Mouse (Mus musculus) naive thymus-derived CD4-positive, alpha-beta T cell, adult 2 months (primary cell): ENCODE results near the gene Tspan7.
A peak's percentile ranks its signal among the peaks of the same experiment; 100 is the strongest.

Source experiments
- DNase-seq: peaks from one replicate; pipeline ENCODE4 v3.0.0-alpha.2; 2011; ENCODE audit warnings: low read depth

The Tspan7 gene

GRCm38 (mm10) chrX:10484872-10485569 lies at the start of gene Tspan7:
TSS of gene Tspan7 (plus strand) at chrX:10485158.
- peak; percentile 0 for DNase-seq

- no peak for DNase-seq
These were observed 35.5 kb upstream of the Tspan7 start for GRCm38 (mm10) chrX:10449323-10449980.

- no peak for DNase-seq
These were observed 34.6 kb upstream of the Tspan7 start for GRCm38 (mm10) chrX:10450143-10451060.

- DNase-seq = no peak
These were observed 31.2 kb upstream of the Tspan7 start for GRCm38 (mm10) chrX:10453798-10454197.

- DNase-seq = no peak
These were observed 27.7 kb upstream of the Tspan7 start for GRCm38 (mm10) chrX:10457256-10457655.

- DNase-seq = no peak
These were observed 7.9 kb upstream of the Tspan7 start for GRCm38 (mm10) chrX:10477088-10477487.

- DNase-seq = no peak
These were observed 5.7 kb upstream of the Tspan7 start for GRCm38 (mm10) chrX:10479031-10479886.

- no peak for DNase-seq
These were observed 5.0 kb upstream of the Tspan7 start for GRCm38 (mm10) chrX:10479943-10480342.

GRCm38 (mm10) chrX:10485664-10486211 lies 780 bp downstream of the Tspan7 start:
- peak; percentile 1 for DNase-seq

GRCm38 (mm10) chrX:10498580-10498979 lies 13.6 kb downstream of the Tspan7 start:
- DNase-seq = no peak

GRCm38 (mm10) chrX:10502616-10503015 lies 17.7 kb downstream of the Tspan7 start:
- no peak for DNase-seq

GRCm38 (mm10) chrX:10514417-10514816 lies 29.5 kb downstream of the Tspan7 start:
- DNase-seq = no peak

- no peak for DNase-seq
These were observed 30.0 kb downstream of the Tspan7 start for GRCm38 (mm10) chrX:10514971-10515370.

- no peak for DNase-seq
These were observed 31.5 kb downstream of the Tspan7 start for GRCm38 (mm10) chrX:10516448-10516847.

GRCm38 (mm10) chrX:10516925-10517324 lies 32.0 kb downstream of the Tspan7 start:
- no peak for DNase-seq

- DNase-seq = no peak
These were observed 32.8 kb downstream of the Tspan7 start for GRCm38 (mm10) chrX:10517756-10518155.

- DNase-seq = no peak
These were observed 33.6 kb downstream of the Tspan7 start for GRCm38 (mm10) chrX:10518510-10518909.

GRCm38 (mm10) chrX:10535450-10535849 lies 50.5 kb downstream of the Tspan7 start:
- DNase-seq = no peak

GRCm38 (mm10) chrX:10539009-10539408 lies 54.1 kb downstream of the Tspan7 start:
- DNase-seq = no peak

GRCm38 (mm10) chrX:10539482-10540166 lies 54.7 kb downstream of the Tspan7 start:
- no peak for DNase-seq

- DNase-seq = no peak
These were observed 61.9 kb downstream of the Tspan7 start for GRCm38 (mm10) chrX:10546840-10547239.
